Mouse (Mus musculus) forebrain, embryonic 14.5 days (tissue): ENCODE measurements around the gene Ier5. TPM values are rescaled to one million over a fixed set of nuclear protein-coding genes. Genes with fewer than 3 reads are reported as not detected.

ENCODE experiments used
- ATAC-seq: fragments of 200-750 bp; cut with Nextera tagmentation; 2 replicates; pipeline ENCODE4 v1.8.0; 2017; ENCODE audit warnings: mild to moderate bottlenecking, moderate library complexity
- DNase-seq: peaks from one replicate; pipeline ENCODE4 v3.0.0-alpha.2; 2015; ENCODE audit warnings: low spot score
- H3K27ac ChIP-seq: fragments of 300-500 bp; sonication (generic); 2 replicates; pipeline ENCODE4 v1.5.1; 2014; ENCODE audit warnings: low read depth, mild to moderate bottlenecking, control low read depth, low read length, moderate library complexity
- H3K27me3 ChIP-seq: fragments of 300-500 bp; sonication (generic); replicated peaks from 2 replicates; pipeline ENCODE4 v1.6.1; 2014; ENCODE audit warnings: low read length, control low read depth, mixed read lengths; ENCODE audit not compliant: control insufficient read depth, insufficient read depth
- H3K36me3 ChIP-seq: fragments of 300-500 bp; sonication (generic); 2 replicates; pipeline ENCODE4 v1.6.1; 2014; ENCODE audit warnings: low read length, control low read depth; ENCODE audit not compliant: control insufficient read depth, insufficient read depth
- H3K4me1 ChIP-seq: fragments of 300-500 bp; sonication (generic); 2 replicates; pipeline ENCODE4 v1.6.1; 2014; ENCODE audit warnings: antibody characterized with exemption, low read length, control low read depth; ENCODE audit not compliant: control insufficient read depth, insufficient read depth
- H3K4me2 ChIP-seq: fragments of 300-500 bp; sonication (generic); 2 replicates; pipeline ENCODE4 v1.6.1; 2014; ENCODE audit warnings: mild to moderate bottlenecking, control low read depth, low read length
- H3K4me3 ChIP-seq: fragments of 300-500 bp; sonication (generic); 2 replicates; pipeline ENCODE4 v1.5.1; 2014; ENCODE audit warnings: low read depth, low read length, control low read depth
- H3K9ac ChIP-seq: fragments of 300-500 bp; sonication (generic); 2 replicates; pipeline ENCODE4 v1.6.1; 2014; ENCODE audit warnings: mild to moderate bottlenecking, low read length, control low read depth, moderate library complexity
- H3K9me3 ChIP-seq: fragments of 300-500 bp; sonication (generic); replicated peaks from 2 replicates; pipeline ENCODE4 v1.6.1; 2016; ENCODE audit warnings: low read length, control low read depth, mixed read lengths; ENCODE audit not compliant: control insufficient read depth
- WGBS: fragments of 180-500 bp; shearing (Covaris S2); extraction: QIAGEN DNeasy Blood & Tissue Kit; methylation state at CpG from one replicate; pipeline ENCODE4 v1.1.7; 2014; 5-methylcytosine and 5-hydroxymethylcytosine counted together
- polyA plus RNA-seq: library from polyadenylated mRNA; unstranded; fragments of >200 nt; fragmentation: Nextera tagmentation; extraction: Ambion mirVana; gene quantifications from 2 replicates; pipeline ENCODE4 v1.2.1, GENCODE M21; 2014

Gene Ier5
- polyA plus RNA-seq, result 19.5 and 24.6 TPM in 2 replicates

- Histone ChIP-seq H3K4me3 (peak within 1 kb of the TSS; percentile 98), H3K27ac (peak within 1 kb of the TSS; percentile 89), H3K9me3 (no peaks in the 10 kb centered on the region), H3K4me2 (peak within 1 kb of the TSS; percentile 70), H3K9ac (peak within 1 kb of the TSS; percentile 100), H3K27me3 (no peaks in the 10 kb centered on the region), H3K36me3 (peaks cover 4% of the 10 kb centered on the region; the same call in 1 of the 2 replicates), H3K4me1 (peaks cover 32% of the 10 kb centered on the region)
- WGBS, result under 1% methylated on average over 40 of the region's 40 CpGs
- ATAC-seq (peak; percentile 98), DNase-seq (peak; percentile 99)
Observed at GRCm38 (mm10) chr1:155099280-155099848, at the start of gene Ier5. Gene Ier5, minus strand, starts transcription at chr1:155099636.

- Histone ChIP-seq H3K36me3 (no peaks in the 10 kb centered on the region), H3K27ac (no peak overlapping the region), H3K4me3 (no peak overlapping the region), H3K4me2 (no peak overlapping the region), H3K27me3 (no peaks in the 10 kb centered on the region), H3K9me3 (no peaks in the 10 kb centered on the region), H3K9ac (no peak overlapping the region), H3K4me1 (no peaks in the 10 kb centered on the region)
- no peak for DNase-seq
- WGBS, result 86% methylated on average over 2 of the region's 2 CpGs
- no peak for ATAC-seq
Observed at GRCm38 (mm10) chr1:155147228-155147627, 47.8 kb upstream of the Ier5 start.

DNA sequence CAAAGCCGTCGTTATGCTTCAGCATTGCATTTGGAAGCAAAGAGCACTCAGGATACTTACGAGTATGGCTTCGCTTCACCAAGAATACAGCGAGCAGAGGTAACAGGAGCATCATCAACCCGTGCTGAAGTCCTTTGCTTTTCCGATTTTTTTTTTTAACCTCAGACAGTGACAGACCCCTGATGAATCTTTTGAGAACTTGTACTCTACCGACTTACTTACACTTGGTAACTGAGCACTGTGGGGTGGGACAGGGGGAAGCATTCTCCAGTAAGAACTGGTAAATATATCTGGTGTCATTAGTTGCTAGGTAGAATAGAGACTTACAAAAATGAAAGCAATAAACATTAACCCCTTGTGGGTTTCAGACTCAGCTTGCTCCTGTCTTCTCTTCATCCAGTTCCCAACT is 47.1 kb upstream of the Ier5 start, which contains the start of gene Mr1:
Gene Mr1, minus strand, starts transcription at position 243 of the 409 bp plus-strand sequence.
- no peak within 1 kb of the TSS for H3K4me3 ChIP-seq
- no peaks in the 10 kb centered on the region for H3K4me1 ChIP-seq
- H3K9me3 ChIP-seq, result no peaks in the 10 kb centered on the region
- DNase-seq (peak; percentile 89), ATAC-seq (peak; percentile 68)
- H3K4me2 ChIP-seq, result no peak within 1 kb of the TSS
- H3K27ac ChIP-seq, result no peak within 1 kb of the TSS
- 56% methylated on average over 8 of the region's 8 CpGs for WGBS
- no peaks in the 10 kb centered on the region for H3K36me3 ChIP-seq
- no peaks in the 10 kb centered on the region for H3K27me3 ChIP-seq
- H3K9ac ChIP-seq, result no peak within 1 kb of the TSS

- no peak for ATAC-seq
- H3K4me1 ChIP-seq, result no peaks in the 10 kb centered on the region
- no peak for DNase-seq
- no peak overlapping the region for H3K9ac ChIP-seq
- no peaks in the 10 kb centered on the region for H3K27me3 ChIP-seq
- no peak overlapping the region for H3K4me2 ChIP-seq
- no peak overlapping the region for H3K4me3 ChIP-seq
- no peaks in the 10 kb centered on the region for H3K9me3 ChIP-seq
- 76% methylated on average over 6 of the region's 6 CpGs for WGBS
- no peak overlapping the region for H3K27ac ChIP-seq
- H3K36me3 ChIP-seq, result no peaks in the 10 kb centered on the region
Observed at GRCm38 (mm10) chr1:155145620-155146019, 46.2 kb upstream of the Ier5 start.

- Histone ChIP-seq H3K9ac (no peak overlapping the region), H3K4me1 (no peaks in the 10 kb centered on the region), H3K4me2 (no peak overlapping the region), H3K9me3 (no peaks in the 10 kb centered on the region), H3K27ac (no peak overlapping the region), H3K36me3 (no peaks in the 10 kb centered on the region), H3K4me3 (no peak overlapping the region), H3K27me3 (no peaks in the 10 kb centered on the region)
- WGBS, result 77% methylated on average over 2 of the region's 2 CpGs
- no peak for ATAC-seq
- peak; percentile 34 for DNase-seq
Observed at GRCm38 (mm10) chr1:155140076-155140475, 40.6 kb upstream of the Ier5 start.

- Histone ChIP-seq H3K9me3 (no peaks in the 10 kb centered on the region), H3K4me3 (no peak overlapping the region), H3K4me2 (no peak overlapping the region), H3K27ac (no peak overlapping the region), H3K9ac (no peak overlapping the region), H3K4me1 (no peaks in the 10 kb centered on the region), H3K36me3 (no peaks in the 10 kb centered on the region), H3K27me3 (no peaks in the 10 kb centered on the region)
- WGBS, result 94% methylated on average over 7 of the region's 7 CpGs
- no peak for ATAC-seq
- DNase-seq, result no peak
Observed at GRCm38 (mm10) chr1:155138795-155139194, 39.4 kb upstream of the Ier5 start.

DNA sequence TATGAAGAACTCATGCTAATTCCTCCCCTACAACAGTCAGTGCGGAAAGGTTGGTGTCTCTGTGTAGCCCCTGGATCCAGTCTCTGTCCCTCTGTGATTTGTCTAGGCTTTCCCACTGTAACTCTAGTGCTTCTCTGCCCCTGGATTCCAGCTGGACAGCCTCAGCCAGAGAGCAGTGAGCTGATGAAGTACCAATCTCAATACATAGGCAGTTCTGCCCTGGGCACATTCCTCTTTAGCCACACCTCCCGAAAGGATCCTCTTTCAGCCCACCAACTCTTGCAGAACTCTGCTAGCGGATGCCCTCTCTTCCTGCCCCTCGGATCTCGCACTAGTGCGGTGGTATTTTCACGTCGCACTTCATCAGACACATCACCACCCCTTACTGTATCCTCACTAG is 35.4 kb upstream of the Ier5 start:
- no peaks in the 10 kb centered on the region for H3K9me3 ChIP-seq
- H3K4me2 ChIP-seq, result no peak overlapping the region
- H3K4me1 ChIP-seq, result no peaks in the 10 kb centered on the region
- H3K36me3 ChIP-seq, result no peaks in the 10 kb centered on the region
- ATAC-seq (no peak), DNase-seq (no peak)
- H3K27ac ChIP-seq, result no peak overlapping the region
- no peaks in the 10 kb centered on the region for H3K27me3 ChIP-seq
- no peak overlapping the region for H3K4me3 ChIP-seq
- no peak overlapping the region for H3K9ac ChIP-seq
- WGBS, result 65% methylated on average over 8 of the region's 8 CpGs

- Histone ChIP-seq H3K4me2 (no peak overlapping the region), H3K4me3 (no peak overlapping the region), H3K27me3 (no peaks in the 10 kb centered on the region), H3K4me1 (no peaks in the 10 kb centered on the region), H3K27ac (no peak overlapping the region), H3K36me3 (no peaks in the 10 kb centered on the region), H3K9me3 (no peaks in the 10 kb centered on the region), H3K9ac (no peak overlapping the region)
- DNase-seq, result no peak
- no peak for ATAC-seq
- WGBS, result 90% methylated on average over 5 of the region's 5 CpGs
Observed at GRCm38 (mm10) chr1:155127429-155127934, 28.0 kb upstream of the Ier5 start.

DNA sequence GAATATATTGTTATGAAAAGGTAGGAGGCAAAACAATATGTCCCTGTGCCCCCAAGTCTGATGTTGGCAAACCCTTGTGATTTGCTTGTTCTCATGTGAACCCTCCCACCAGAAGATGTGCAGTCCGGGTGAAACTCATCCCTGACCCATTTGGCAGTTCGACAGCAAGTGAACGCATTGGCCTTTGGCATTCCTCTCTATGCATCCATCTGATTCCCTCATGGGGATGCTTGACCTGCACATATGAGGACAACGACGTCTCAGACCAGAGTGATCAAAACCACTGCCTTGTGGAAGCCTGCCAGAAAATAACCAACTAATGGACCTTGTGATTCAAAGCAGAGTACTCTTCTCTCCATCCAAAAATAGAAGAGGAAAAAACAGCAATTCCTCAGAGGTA is 27.3 kb upstream of the Ier5 start:
- Histone ChIP-seq H3K4me2 (no peak overlapping the region), H3K9ac (no peak overlapping the region), H3K27ac (no peak overlapping the region), H3K27me3 (no peaks in the 10 kb centered on the region), H3K36me3 (no peaks in the 10 kb centered on the region), H3K4me1 (no peaks in the 10 kb centered on the region), H3K4me3 (no peak overlapping the region), H3K9me3 (no peaks in the 10 kb centered on the region)
- no peak for ATAC-seq
- no peak for DNase-seq
- 90% methylated on average over 5 of the region's 5 CpGs for WGBS
